Mouse (Mus musculus): ENCODE measurements at regions not wholly inside any gene's neighbourhood (a gene's known extent, or its start where the extent isn't known, plus 50 kb on each side); places are given as distances from the start of the nearest gene placed in this dataset.

GRCm38 (mm10) chr7:37333451-37333850, 440.0 kb downstream of the Zfp536 start:
- DNase-seq (ENCODE audit: extremely low read depth, low read depth, low spot score): no peak
- no peak overlapping the region for H3K27ac ChIP-seq (replicated peaks; ENCODE audit: insufficient read depth, low read depth, low read length)
- no peak for TF ChIP-seq CTCF (IDR thresholded peaks at IDR 0.05; ENCODE audit: low read depth, low read length)
- no peak for TF ChIP-seq POLR2A (IDR thresholded peaks at IDR 0.05; ENCODE audit: extremely low read depth, insufficient read depth, low read length)
- 77% methylated on average over 16 of the region's 16 CpGs for whole genome bisulfite sequencing
- no peaks in the 10 kb centered on the region for H3K79me2 ChIP-seq (ENCODE audit: control insufficient read depth, insufficient read depth, low read length)
- H3K27me3 ChIP-seq (ENCODE audit: control insufficient read depth, insufficient read depth, low read length): no peaks in the 10 kb centered on the region
- H3K4me1 ChIP-seq (ENCODE audit: control insufficient read depth, insufficient read depth, low read length): no peaks in the 10 kb centered on the region
- H3K36me3 ChIP-seq (ENCODE audit: control insufficient read depth, insufficient read depth, low read length): no peaks in the 10 kb centered on the region
- H3K9ac ChIP-seq (ENCODE audit: low read depth, low read length): no peak overlapping the region
- no peak overlapping the region for H3K4me3 ChIP-seq (ENCODE audit: insufficient read depth, low read depth, low read length)

GRCm38 (mm10) chr7:37335212-37335611, 438.2 kb downstream of the Zfp536 start:
- Histone ChIP-seq H3K36me3 (ENCODE audit: control insufficient read depth, insufficient read depth, low read length) (no peaks in the 10 kb centered on the region), H3K27ac (replicated peaks; ENCODE audit: insufficient read depth, low read depth, low read length) (no peak overlapping the region), H3K79me2 (ENCODE audit: control insufficient read depth, insufficient read depth, low read length) (no peaks in the 10 kb centered on the region), H3K9ac (ENCODE audit: low read depth, low read length) (no peak overlapping the region), H3K27me3 (ENCODE audit: control insufficient read depth, insufficient read depth, low read length) (no peaks in the 10 kb centered on the region; the same call in 1 of the 2 replicates), H3K4me3 (ENCODE audit: insufficient read depth, low read depth, low read length) (no peak overlapping the region), H3K4me1 (ENCODE audit: control insufficient read depth, insufficient read depth, low read length) (no peaks in the 10 kb centered on the region)
- TF ChIP-seq POLR2A (IDR thresholded peaks at IDR 0.05; ENCODE audit: extremely low read depth, insufficient read depth, low read length) (no peak), CTCF (IDR thresholded peaks at IDR 0.05; ENCODE audit: low read depth, low read length) (no peak)
- no peak for DNase-seq (ENCODE audit: extremely low read depth, low read depth, low spot score)
- 69% methylated on average over 7 of the region's 7 CpGs for WGBS

- no peak overlapping the region for H3K4me3 ChIP-seq (ENCODE audit: insufficient read depth, low read depth, low read length)
- 35% methylated on average over 12 of the region's 12 CpGs for WGBS
Observed at GRCm38 (mm10) chr7:37336171-37336850, 437.1 kb downstream of the Zfp536 start.

DNA sequence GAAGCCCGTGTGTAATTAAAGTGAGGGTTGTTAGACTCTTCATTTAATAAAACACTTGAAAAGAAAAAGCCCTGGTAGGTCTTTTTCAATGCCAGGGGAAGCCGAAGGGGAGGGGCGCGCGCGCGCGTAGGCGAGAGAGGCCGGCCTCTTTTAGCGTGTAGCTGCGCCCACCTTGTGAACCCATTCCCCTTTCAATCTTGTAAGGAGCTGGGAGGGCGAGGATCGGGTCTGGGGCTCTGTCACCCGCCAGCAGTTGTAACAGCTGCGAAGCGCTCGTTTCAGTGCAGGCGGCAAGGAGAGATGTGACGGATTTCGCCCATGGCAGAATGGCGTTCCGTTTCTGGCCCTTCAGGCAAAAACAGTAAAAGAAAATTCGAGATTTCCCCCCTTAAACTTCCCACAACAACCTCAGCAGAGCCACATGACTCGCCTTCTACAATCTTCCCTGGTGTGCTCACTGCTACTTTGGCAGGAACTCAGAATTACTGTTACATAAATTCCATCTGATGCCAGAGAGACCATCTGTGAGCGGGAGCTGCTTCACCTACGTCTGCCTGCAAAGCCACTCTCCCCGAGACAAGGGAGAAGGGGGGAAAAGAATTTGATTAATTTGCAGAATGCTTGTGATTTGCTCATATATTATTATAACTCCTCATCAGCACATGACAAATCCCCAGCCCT, 436.4 kb downstream of the Zfp536 start:
- no peaks in the 10 kb centered on the region for H3K36me3 ChIP-seq (ENCODE audit: control insufficient read depth, insufficient read depth, low read length)
- no peak overlapping the region for H3K9ac ChIP-seq (ENCODE audit: low read depth, low read length)
- H3K4me1 ChIP-seq (ENCODE audit: control insufficient read depth, insufficient read depth, low read length): no peaks in the 10 kb centered on the region
- H3K79me2 ChIP-seq (ENCODE audit: control insufficient read depth, insufficient read depth, low read length): no peaks in the 10 kb centered on the region
- no peak overlapping the region for H3K4me3 ChIP-seq (ENCODE audit: insufficient read depth, low read depth, low read length)
- WGBS: 13% methylated on average over 28 of the region's 28 CpGs
- no peak overlapping the region for H3K27ac ChIP-seq (replicated peaks; ENCODE audit: insufficient read depth, low read depth, low read length)
- no peak for DNase-seq (ENCODE audit: extremely low read depth, low read depth, low spot score)
- H3K27me3 ChIP-seq (ENCODE audit: control insufficient read depth, insufficient read depth, low read length): peaks cover 2% of the 10 kb centered on the region; the same call in 1 of the 2 replicates
- TF ChIP-seq CTCF (IDR thresholded peaks at IDR 0.05; ENCODE audit: low read depth, low read length): no peak
- no peak for TF ChIP-seq POLR2A (IDR thresholded peaks at IDR 0.05; ENCODE audit: extremely low read depth, insufficient read depth, low read length)

More at GRCm38 (mm10) chr7:37336171-37336850, 437.1 kb downstream of the Zfp536 start:
- no peak for DNase-seq (ENCODE audit: extremely low read depth, low read depth, low spot score)
- TF ChIP-seq POLR2A (IDR thresholded peaks at IDR 0.05; ENCODE audit: extremely low read depth, insufficient read depth, low read length): no peak
- no peak for TF ChIP-seq CTCF (IDR thresholded peaks at IDR 0.05; ENCODE audit: low read depth, low read length)
- Histone ChIP-seq H3K27ac (replicated peaks; ENCODE audit: insufficient read depth, low read depth, low read length) (no peak overlapping the region), H3K9ac (ENCODE audit: low read depth, low read length) (no peak overlapping the region), H3K4me1 (ENCODE audit: control insufficient read depth, insufficient read depth, low read length) (no peaks in the 10 kb centered on the region), H3K79me2 (ENCODE audit: control insufficient read depth, insufficient read depth, low read length) (no peaks in the 10 kb centered on the region), H3K27me3 (ENCODE audit: control insufficient read depth, insufficient read depth, low read length) (no peaks in the 10 kb centered on the region; the same call in 1 of the 2 replicates), H3K36me3 (ENCODE audit: control insufficient read depth, insufficient read depth, low read length) (no peaks in the 10 kb centered on the region)

DNA sequence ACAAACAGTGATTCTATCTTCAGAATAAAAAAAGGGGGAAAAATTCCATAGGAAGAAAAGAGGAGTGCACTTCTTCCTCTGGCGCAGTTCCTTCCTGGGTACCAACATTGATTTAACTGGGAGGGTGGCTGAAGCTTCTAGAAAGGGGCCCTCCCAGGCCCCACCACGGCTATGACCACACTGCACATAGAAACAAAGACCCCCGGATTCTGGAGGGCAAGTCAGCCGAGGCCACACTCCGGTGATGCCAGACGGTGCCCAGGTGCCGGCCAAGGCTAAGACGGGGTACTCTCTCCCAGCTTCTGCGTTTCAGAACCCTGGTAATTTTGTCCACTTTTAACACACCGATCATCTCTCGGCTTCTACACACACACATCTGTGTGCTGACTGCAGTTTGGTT, 435.8 kb downstream of the Zfp536 start:
- Histone ChIP-seq H3K36me3 (ENCODE audit: control insufficient read depth, insufficient read depth, low read length) (no peaks in the 10 kb centered on the region), H3K27me3 (ENCODE audit: control insufficient read depth, insufficient read depth, low read length) (peaks cover 2% of the 10 kb centered on the region; the same call in 1 of the 2 replicates), H3K4me1 (ENCODE audit: control insufficient read depth, insufficient read depth, low read length) (no peaks in the 10 kb centered on the region), H3K27ac (replicated peaks; ENCODE audit: insufficient read depth, low read depth, low read length) (no peak overlapping the region), H3K4me3 (ENCODE audit: insufficient read depth, low read depth, low read length) (no peak overlapping the region), H3K79me2 (ENCODE audit: control insufficient read depth, insufficient read depth, low read length) (no peaks in the 10 kb centered on the region), H3K9ac (ENCODE audit: low read depth, low read length) (no peak overlapping the region)
- DNase-seq (ENCODE audit: extremely low read depth, low read depth, low spot score): no peak
- WGBS: 78% methylated on average over 11 of the region's 11 CpGs
- TF ChIP-seq POLR2A (IDR thresholded peaks at IDR 0.05; ENCODE audit: extremely low read depth, insufficient read depth, low read length) (no peak), CTCF (IDR thresholded peaks at IDR 0.05; ENCODE audit: low read depth, low read length) (no peak)

DNA sequence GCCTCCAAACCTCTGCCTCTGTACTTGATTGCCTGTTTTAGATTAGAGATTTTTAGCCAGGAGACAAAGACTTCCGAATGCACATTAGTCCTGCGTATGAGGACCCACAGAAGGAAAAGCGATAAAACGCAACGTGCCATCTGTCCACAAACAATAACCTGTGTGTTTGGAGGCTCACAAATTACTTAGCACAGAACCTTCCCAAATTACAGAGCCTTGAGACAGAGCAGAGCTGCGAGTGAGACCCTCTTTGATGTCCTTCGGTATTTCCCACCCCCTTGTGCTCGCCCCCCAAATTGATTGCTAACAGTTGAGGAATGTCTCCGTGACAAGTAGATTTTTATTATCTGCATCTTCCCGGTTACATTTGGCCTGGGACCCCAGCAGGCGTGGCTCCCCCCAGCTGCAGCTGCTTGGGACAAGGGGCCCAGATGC, 435.4 kb downstream of the Zfp536 start:
- WGBS: 63% methylated on average over 11 of the region's 11 CpGs
- TF ChIP-seq POLR2A (IDR thresholded peaks at IDR 0.05; ENCODE audit: extremely low read depth, insufficient read depth, low read length) (no peak), CTCF (IDR thresholded peaks at IDR 0.05; ENCODE audit: low read depth, low read length) (no peak)

More for the DNA sequence above, 435.4 kb downstream of the Zfp536 start:
- Histone ChIP-seq H3K36me3 (ENCODE audit: control insufficient read depth, insufficient read depth, low read length) (no peaks in the 10 kb centered on the region), H3K27me3 (ENCODE audit: control insufficient read depth, insufficient read depth, low read length) (peaks cover 2% of the 10 kb centered on the region; the same call in 1 of the 2 replicates), H3K27ac (replicated peaks; ENCODE audit: insufficient read depth, low read depth, low read length) (no peak overlapping the region), H3K4me1 (ENCODE audit: control insufficient read depth, insufficient read depth, low read length) (no peaks in the 10 kb centered on the region), H3K79me2 (ENCODE audit: control insufficient read depth, insufficient read depth, low read length) (no peaks in the 10 kb centered on the region), H3K9ac (ENCODE audit: low read depth, low read length) (no peak overlapping the region), H3K4me3 (ENCODE audit: insufficient read depth, low read depth, low read length) (no peak overlapping the region)
- no peak for DNase-seq (ENCODE audit: extremely low read depth, low read depth, low spot score)

Data from liver, adult 2 months (tissue).